Mouse (Mus musculus): Measurements from ENCODE around the gene Uqcc3. TPM values are rescaled to one million over a fixed set of nuclear protein-coding genes. Genes with fewer than 3 reads are reported as not detected.
"Not testable (repeated sequence)": the region's sequence is repeated elsewhere in the genome, so short reads cannot be mapped to it uniquely, and the experiment has no call there.

Uqcc3 gene
- total and polyA plus RNA-seq, 2 experiments from 2014 or later, result 14.2 to 59.1 TPM

- H3K9ac ChIP-seq, result no peak overlapping the region
- no peaks in the 10 kb centered on the region for H3K27me3 ChIP-seq (ENCODE audit: insufficient read depth, low read length)
- H3K27ac ChIP-seq (ENCODE audit: low read depth, low read length), result no peak overlapping the region
Measured at GRCm38 (mm10) chr19:8908531-8908930, 27.8 kb upstream of the Uqcc3 start.

GRCm38 (mm10) chr19:8903412-8903811 is 22.7 kb upstream of the Uqcc3 start:
- H3K36me3 ChIP-seq (ENCODE audit: insufficient read depth), result peaks cover 58% of the 10 kb centered on the region
- WGBS, result 94% methylated on average over 5 of the region's 5 CpGs
- H3K4me2 ChIP-seq (ENCODE audit: low read depth), result no peak overlapping the region
- peaks cover 6% of the 10 kb centered on the region for H3K4me1 ChIP-seq (ENCODE audit: insufficient read depth)
- no peak for TF ChIP-seq CTCF (IDR thresholded peaks at IDR 0.05; ENCODE audit: low read depth)
- no peak overlapping the region for H3K27ac ChIP-seq (ENCODE audit: low read depth, low read length)
- no peak for ATAC-seq
- H3K4me3 ChIP-seq (ENCODE audit: low read depth, low read length), result no peak overlapping the region
- H3K9me3 ChIP-seq (ENCODE audit: low read length), result no peaks in the 10 kb centered on the region
- no peak overlapping the region for H3K9ac ChIP-seq
- no peaks in the 10 kb centered on the region for H3K27me3 ChIP-seq (ENCODE audit: insufficient read depth, low read length)
- no peak for DNase-seq

More at GRCm38 (mm10) chr19:8908531-8908930, 27.8 kb upstream of the Uqcc3 start:
- no peak overlapping the region for H3K4me2 ChIP-seq (ENCODE audit: low read depth)
- 91% methylated on average over 6 of the region's 6 CpGs for WGBS
- DNase-seq (no peak), ATAC-seq (no peak)
- peaks cover 91% of the 10 kb centered on the region for H3K36me3 ChIP-seq (ENCODE audit: insufficient read depth)
- H3K9me3 ChIP-seq (ENCODE audit: low read length), result no peaks in the 10 kb centered on the region
- TF ChIP-seq CTCF (IDR thresholded peaks at IDR 0.05; ENCODE audit: low read depth), result no peak
- H3K4me1 ChIP-seq (ENCODE audit: insufficient read depth), result no peaks in the 10 kb centered on the region
- no peak overlapping the region for H3K4me3 ChIP-seq (ENCODE audit: low read depth, low read length)

- Histone ChIP-seq H3K9ac (peak overlapping the region; percentile 82; the same call in 1 of the 2 replicates), H3K4me1 (ENCODE audit: insufficient read depth) (peaks cover 11% of the 10 kb centered on the region), H3K9me3 (ENCODE audit: low read length) (no peaks in the 10 kb centered on the region), H3K27ac (ENCODE audit: low read depth, low read length) (no peak overlapping the region), H3K36me3 (ENCODE audit: insufficient read depth) (peaks cover 30% of the 10 kb centered on the region), H3K4me3 (ENCODE audit: low read depth, low read length) (peak overlapping the region; percentile 78), H3K27me3 (ENCODE audit: insufficient read depth, low read length) (no peaks in the 10 kb centered on the region), H3K4me2 (ENCODE audit: low read depth) (peak overlapping the region; percentile 75)
- WGBS, result 52% methylated on average over 3 of the region's 3 CpGs
- no peak for TF ChIP-seq CTCF (IDR thresholded peaks at IDR 0.05; ENCODE audit: low read depth)
- DNase-seq (no peak), ATAC-seq (no peak)
Measured at GRCm38 (mm10) chr19:8899079-8899478, 18.4 kb upstream of the Uqcc3 start.

- Histone ChIP-seq H3K9me3 (ENCODE audit: low read length) (no peaks in the 10 kb centered on the region), H3K9ac (peak overlapping the region; percentile 82), H3K27me3 (ENCODE audit: insufficient read depth, low read length) (no peaks in the 10 kb centered on the region), H3K4me1 (ENCODE audit: insufficient read depth) (peaks cover 11% of the 10 kb centered on the region), H3K36me3 (ENCODE audit: insufficient read depth) (peaks cover 26% of the 10 kb centered on the region), H3K4me2 (ENCODE audit: low read depth) (peak overlapping the region; percentile 75), H3K27ac (ENCODE audit: low read depth, low read length) (peak overlapping the region; percentile 86), H3K4me3 (ENCODE audit: low read depth, low read length) (peak overlapping the region; percentile 78)
- no peak for ATAC-seq
- TF ChIP-seq CTCF (IDR thresholded peaks at IDR 0.05; ENCODE audit: low read depth), result no peak
- WGBS, result 10% methylated on average over 13 of the region's 13 CpGs
- peak; percentile 8 for DNase-seq
Measured at GRCm38 (mm10) chr19:8898576-8898975, 17.9 kb upstream of the Uqcc3 start.

- peaks cover 20% of the 10 kb centered on the region for H3K36me3 ChIP-seq (ENCODE audit: insufficient read depth)
- TF ChIP-seq CTCF (IDR thresholded peaks at IDR 0.05; ENCODE audit: low read depth), result peak; percentile 45
- peak within 1 kb of the TSS; percentile 78 for H3K4me3 ChIP-seq (ENCODE audit: low read depth, low read length)
- H3K27ac ChIP-seq (ENCODE audit: low read depth, low read length), result peak within 1 kb of the TSS; percentile 86
- no peaks in the 10 kb centered on the region for H3K27me3 ChIP-seq (ENCODE audit: insufficient read depth, low read length)
- H3K9me3 ChIP-seq (ENCODE audit: low read length), result no peaks in the 10 kb centered on the region
- under 1% methylated on average over 53 of the region's 53 CpGs for WGBS
- peak within 1 kb of the TSS; percentile 75 for H3K4me2 ChIP-seq (ENCODE audit: low read depth)
- DNase-seq (peak; percentile 97), ATAC-seq (peak; percentile 99)
- peaks cover 11% of the 10 kb centered on the region for H3K4me1 ChIP-seq (ENCODE audit: insufficient read depth)
- H3K9ac ChIP-seq, result peak within 1 kb of the TSS; percentile 82
Measured at GRCm38 (mm10) chr19:8897865-8898495, 17.3 kb upstream of the Uqcc3 start, which contains the start of gene Ganab. Ganab (plus strand) TSS chr19:8898071.

GRCm38 (mm10) chr19:8897211-8897864 is 16.6 kb upstream of the Uqcc3 start:
- not testable (repeated sequence) for DNase-seq; H3K9me3 ChIP-seq (ENCODE audit: low read length); H3K27me3 ChIP-seq (ENCODE audit: insufficient read depth, low read length)
- Histone ChIP-seq H3K27ac (ENCODE audit: low read depth, low read length) (peak overlapping the region; percentile 52; the same call in 1 of the 2 replicates), H3K36me3 (ENCODE audit: insufficient read depth) (peaks cover 15% of the 10 kb centered on the region), H3K4me1 (ENCODE audit: insufficient read depth) (peaks cover 11% of the 10 kb centered on the region), H3K4me2 (ENCODE audit: low read depth) (peak overlapping the region; percentile 75), H3K4me3 (ENCODE audit: low read depth, low read length) (peak overlapping the region; percentile 78), H3K9ac (peak overlapping the region; percentile 31)
- 22% methylated on average over 21 of the region's 21 CpGs for WGBS
- peak; percentile 29 for ATAC-seq

GRCm38 (mm10) chr19:8896231-8896630 is 15.5 kb upstream of the Uqcc3 start:
- not testable (repeated sequence) for H3K9me3 ChIP-seq (ENCODE audit: low read length); H3K9ac ChIP-seq; H3K4me2 ChIP-seq (ENCODE audit: low read depth); DNase-seq; H3K27me3 ChIP-seq (ENCODE audit: insufficient read depth, low read length); H3K4me3 ChIP-seq (ENCODE audit: low read depth, low read length); ATAC-seq; H3K27ac ChIP-seq (ENCODE audit: low read depth, low read length)
- 81% methylated on average over 5 of the region's 5 CpGs for WGBS
- peaks cover 11% of the 10 kb centered on the region for H3K4me1 ChIP-seq (ENCODE audit: insufficient read depth)
- peaks cover 11% of the 10 kb centered on the region for H3K36me3 ChIP-seq (ENCODE audit: insufficient read depth)
